Mouse (Mus musculus): ENCODE results near the gene Zfyve21.

DNA sequence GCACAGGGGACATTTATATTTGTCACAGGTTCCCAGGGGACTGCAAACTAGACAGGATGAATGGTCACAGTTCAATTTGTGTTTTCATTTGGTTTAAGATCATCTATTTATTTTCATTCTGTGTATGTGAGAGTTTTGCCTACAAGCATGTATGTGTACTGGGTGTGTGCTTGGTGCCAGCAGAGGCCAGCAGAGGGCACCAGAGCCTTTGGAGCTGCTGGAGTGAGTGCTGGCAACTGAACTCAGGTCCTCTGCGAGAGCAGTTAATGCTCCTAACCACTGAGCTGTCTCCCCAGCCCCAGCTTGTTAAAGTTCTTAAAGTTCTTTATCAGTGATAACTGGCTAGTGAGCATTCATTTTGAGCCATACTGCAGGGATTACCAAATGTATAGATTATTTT lies 34.4 kb upstream of the Zfyve21 start:
- no peak for TF ChIP-seq POLR2A (IDR thresholded peaks at IDR 0.05; ENCODE audit: insufficient read depth, low read depth, low read length)
- TF ChIP-seq CTCF (IDR thresholded peaks at IDR 0.05; ENCODE audit: insufficient read depth, low read depth, low read length) = no peak
